Mouse (Mus musculus) limb, embryonic 15.5 days (tissue): Measurements from ENCODE around the gene Defb45. TPM values are rescaled to one million over a fixed set of nuclear protein-coding genes. Genes with fewer than 3 reads are reported as not detected.

Experiments
- ATAC-seq: fragments of 200-750 bp; cut with Nextera tagmentation; 2 replicates; pipeline ENCODE4 v1.8.0; 2017; ENCODE audit warnings: low read depth, moderate TSS enrichment; ENCODE audit not compliant: insufficient number of reproducible peaks, low FRiP score, low TSS enrichment
- H3K27ac ChIP-seq: fragments of 300-500 bp; sonication (generic); 2 replicates; pipeline ENCODE4 v1.5.1; 2015; ENCODE audit warnings: moderate library complexity, mild to moderate bottlenecking, inconsistent platforms
- H3K27me3 ChIP-seq: fragments of 300-500 bp; sonication (generic); 2 replicates; pipeline ENCODE4 v1.6.1; 2015; ENCODE audit warnings: inconsistent platforms
- H3K36me3 ChIP-seq: fragments of 300-500 bp; sonication (generic); 2 replicates; pipeline ENCODE4 v1.6.1; 2015; ENCODE audit warnings: inconsistent platforms
- H3K4me1 ChIP-seq: fragments of 300-500 bp; sonication (generic); 2 replicates; pipeline ENCODE4 v1.6.1; 2015; ENCODE audit warnings: inconsistent platforms
- H3K4me2 ChIP-seq: fragments of 300-500 bp; sonication (generic); 2 replicates; pipeline ENCODE4 v1.6.1; 2015; ENCODE audit warnings: mild to moderate bottlenecking, inconsistent platforms
- H3K4me3 ChIP-seq: fragments of 300-500 bp; sonication (generic); 2 replicates; pipeline ENCODE4 v1.5.1; 2015; ENCODE audit warnings: mild to moderate bottlenecking, inconsistent platforms
- H3K9ac ChIP-seq: fragments of 300-500 bp; sonication (generic); 2 replicates; pipeline ENCODE4 v1.6.1; 2015; ENCODE audit warnings: inconsistent platforms
- H3K9me3 ChIP-seq: fragments of 300-500 bp; sonication (generic); 2 replicates; pipeline ENCODE4 v1.6.1; 2016; ENCODE audit warnings: inconsistent platforms
- WGBS: fragments of 180-500 bp; shearing (Covaris S2); methylation state at CpG from one replicate; pipeline ENCODE4 v1.1.7; 2015; 5-methylcytosine and 5-hydroxymethylcytosine counted together
- polyA plus RNA-seq: library from polyadenylated mRNA; unstranded; fragments of >200 nt; fragmentation: Nextera tagmentation; extraction: Ambion mirVana; gene quantifications from 2 replicates; pipeline ENCODE4 v1.2.1, GENCODE M21; 2015

Gene Defb45
- polyA plus RNA-seq, 1 experiment from 2014 or later = not detected

- no peak within 1 kb of the TSS for H3K4me2 ChIP-seq
These were observed 4.9 kb upstream of the Defb45 start, which contains the start of gene Defb36 for GRCm38 (mm10) chr2:152604057-152604456. Defb36 (plus strand) TSS chr2:152604327.

GRCm38 (mm10) chr2:152601275-152601960, 2.2 kb upstream of the Defb45 start:
- WGBS = 76% methylated on average over 4 of the region's 4 CpGs
- no peak overlapping the region for H3K4me2 ChIP-seq
- no peaks in the 10 kb centered on the region for H3K9me3 ChIP-seq
- no peak overlapping the region for H3K4me3 ChIP-seq
- no peak for ATAC-seq
- no peak overlapping the region for H3K27ac ChIP-seq
- no peaks in the 10 kb centered on the region for H3K36me3 ChIP-seq
- H3K4me1 ChIP-seq = no peaks in the 10 kb centered on the region
- H3K27me3 ChIP-seq = no peaks in the 10 kb centered on the region
- H3K9ac ChIP-seq = no peak overlapping the region

More at GRCm38 (mm10) chr2:152604057-152604456, 4.9 kb upstream of the Defb45 start, which contains the start of gene Defb36:
- 83% methylated on average over 15 of the region's 15 CpGs for WGBS
- Histone ChIP-seq H3K36me3 (no peaks in the 10 kb centered on the region), H3K27ac (no peak within 1 kb of the TSS), H3K9ac (no peak within 1 kb of the TSS), H3K4me1 (no peaks in the 10 kb centered on the region), H3K4me3 (no peak within 1 kb of the TSS), H3K9me3 (no peaks in the 10 kb centered on the region), H3K27me3 (no peaks in the 10 kb centered on the region)
- ATAC-seq = no peak

DNA sequence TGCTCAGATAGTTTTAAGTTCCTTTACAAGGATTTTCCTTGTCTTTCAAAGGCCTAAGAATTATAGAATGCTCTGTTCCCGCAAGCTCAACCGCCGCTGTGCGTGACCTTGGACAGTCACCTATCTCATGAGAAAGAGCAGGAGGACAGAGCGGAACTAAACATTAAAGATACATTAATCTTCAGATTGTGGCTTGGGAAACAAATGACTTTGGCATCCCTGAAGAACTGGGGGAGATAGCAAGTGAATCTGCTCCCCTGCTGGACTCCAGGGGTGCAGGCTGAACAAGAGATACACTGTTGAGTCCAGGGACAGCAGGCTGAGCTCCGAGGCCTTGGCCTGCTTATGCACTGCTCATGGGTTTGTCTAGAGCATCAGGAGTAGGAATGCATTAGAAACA, 877 bp upstream of the Defb45 start:
- H3K9me3 ChIP-seq = no peaks in the 10 kb centered on the region
- no peaks in the 10 kb centered on the region for H3K4me1 ChIP-seq
- ATAC-seq = no peak
- H3K4me2 ChIP-seq = no peak overlapping the region
- H3K27me3 ChIP-seq = no peaks in the 10 kb centered on the region
- 84% methylated on average over 6 of the region's 6 CpGs for WGBS
- H3K36me3 ChIP-seq = no peaks in the 10 kb centered on the region
- H3K9ac ChIP-seq = no peak overlapping the region
- no peak overlapping the region for H3K4me3 ChIP-seq
- H3K27ac ChIP-seq = no peak overlapping the region

DNA sequence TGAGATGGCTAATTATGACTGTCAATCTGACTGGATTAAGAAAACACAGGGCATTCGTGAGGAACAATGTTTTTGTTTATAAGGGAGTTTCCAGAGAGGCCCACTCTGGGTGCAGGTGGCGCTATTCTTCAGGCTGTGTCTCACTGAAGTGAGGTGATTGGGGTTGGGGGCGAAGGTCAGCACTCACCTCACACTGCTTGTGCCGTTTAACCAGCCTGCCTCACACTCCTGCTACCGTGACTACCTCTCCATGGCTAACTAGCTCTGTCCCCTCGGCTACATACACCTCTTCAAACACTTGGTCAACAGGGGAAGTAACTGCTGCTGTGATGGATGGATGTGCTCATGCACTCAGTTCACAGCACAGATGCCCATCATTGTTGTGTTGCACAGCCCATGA, 10.2 kb downstream of the Defb45 start:
- ATAC-seq = no peak
- H3K9ac ChIP-seq = no peak overlapping the region
- no peak overlapping the region for H3K27ac ChIP-seq
- no peaks in the 10 kb centered on the region for H3K27me3 ChIP-seq
- H3K4me2 ChIP-seq = no peak overlapping the region
- no peaks in the 10 kb centered on the region for H3K4me1 ChIP-seq
- no peaks in the 10 kb centered on the region for H3K36me3 ChIP-seq
- H3K4me3 ChIP-seq = no peak overlapping the region
- 40% methylated on average over 6 of the region's 6 CpGs for WGBS
- no peaks in the 10 kb centered on the region for H3K9me3 ChIP-seq

DNA sequence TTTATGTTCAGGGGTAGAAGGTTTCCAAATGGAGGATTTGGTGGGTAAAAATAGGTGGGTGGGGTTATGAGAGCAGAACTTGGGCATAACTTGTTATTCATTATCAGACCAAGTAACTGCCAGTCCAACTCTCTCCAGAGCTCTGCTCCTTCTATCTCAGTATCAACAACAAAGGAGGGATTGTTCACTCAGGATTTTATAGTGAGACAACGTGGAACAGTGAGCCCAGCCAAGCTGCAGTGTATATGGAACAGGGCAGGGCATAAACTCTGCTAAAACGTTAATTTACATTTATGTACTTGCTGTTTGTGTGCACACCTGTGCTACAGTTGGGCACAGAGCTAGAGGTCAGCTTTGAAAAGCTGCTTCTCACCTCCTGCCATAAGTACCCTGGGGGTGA, 10.7 kb downstream of the Defb45 start:
- no peaks in the 10 kb centered on the region for H3K36me3 ChIP-seq
- H3K27me3 ChIP-seq = no peaks in the 10 kb centered on the region
- H3K4me3 ChIP-seq = no peak overlapping the region
- no peak overlapping the region for H3K27ac ChIP-seq
- H3K4me1 ChIP-seq = no peaks in the 10 kb centered on the region
- H3K9ac ChIP-seq = no peak overlapping the region
- H3K9me3 ChIP-seq = no peaks in the 10 kb centered on the region
- no peak overlapping the region for H3K4me2 ChIP-seq
- ATAC-seq = no peak
- 24% methylated on average over 2 of the region's 2 CpGs for WGBS

DNA sequence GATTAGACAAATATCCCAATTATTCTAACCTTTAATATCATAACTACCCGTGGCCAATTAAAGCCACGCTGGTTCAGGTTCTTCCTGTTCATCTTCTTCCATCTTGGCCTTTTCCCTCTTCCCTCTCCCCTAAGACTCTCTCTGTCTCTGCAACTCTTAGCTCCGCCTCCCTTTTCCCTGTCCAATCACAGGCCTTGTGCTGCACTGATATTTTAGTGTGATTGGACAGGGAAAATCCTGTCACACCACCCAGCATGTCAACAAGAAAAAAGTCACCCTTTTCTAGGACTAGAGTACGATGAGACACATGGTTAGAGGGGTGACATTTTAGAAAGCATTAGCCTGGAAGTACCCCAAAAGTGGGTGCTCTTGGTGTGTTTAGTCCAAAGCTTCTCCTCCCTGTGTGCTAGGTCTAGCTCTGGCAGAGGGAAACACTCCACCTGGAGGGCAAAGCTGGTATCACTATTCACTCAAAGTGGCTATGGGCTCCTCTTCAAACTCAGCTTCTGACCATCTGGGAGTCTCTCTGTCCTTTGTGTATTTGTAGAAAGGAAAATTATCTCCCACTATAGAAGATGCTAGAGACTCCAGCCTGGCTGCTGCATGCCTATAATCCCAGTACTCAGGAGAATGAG, 12.2 kb downstream of the Defb45 start:
- no peak overlapping the region for H3K27ac ChIP-seq
- ATAC-seq = no peak
- H3K4me1 ChIP-seq = no peaks in the 10 kb centered on the region
- no peak overlapping the region for H3K4me3 ChIP-seq
- no peak overlapping the region for H3K9ac ChIP-seq
- 72% methylated on average over 4 of the region's 4 CpGs for WGBS
- no peak overlapping the region for H3K4me2 ChIP-seq
- no peaks in the 10 kb centered on the region for H3K27me3 ChIP-seq
- no peaks in the 10 kb centered on the region for H3K36me3 ChIP-seq
- H3K9me3 ChIP-seq = no peaks in the 10 kb centered on the region

- Histone ChIP-seq H3K9ac (no peak overlapping the region), H3K9me3 (no peaks in the 10 kb centered on the region), H3K4me2 (no peak overlapping the region), H3K36me3 (no peaks in the 10 kb centered on the region), H3K4me3 (no peak overlapping the region), H3K27ac (no peak overlapping the region), H3K27me3 (no peaks in the 10 kb centered on the region), H3K4me1 (no peaks in the 10 kb centered on the region)
- no peak for ATAC-seq
- 83% methylated on average over 11 of the region's 11 CpGs for WGBS
These were observed 18.6 kb downstream of the Defb45 start for GRCm38 (mm10) chr2:152580612-152581011.

DNA sequence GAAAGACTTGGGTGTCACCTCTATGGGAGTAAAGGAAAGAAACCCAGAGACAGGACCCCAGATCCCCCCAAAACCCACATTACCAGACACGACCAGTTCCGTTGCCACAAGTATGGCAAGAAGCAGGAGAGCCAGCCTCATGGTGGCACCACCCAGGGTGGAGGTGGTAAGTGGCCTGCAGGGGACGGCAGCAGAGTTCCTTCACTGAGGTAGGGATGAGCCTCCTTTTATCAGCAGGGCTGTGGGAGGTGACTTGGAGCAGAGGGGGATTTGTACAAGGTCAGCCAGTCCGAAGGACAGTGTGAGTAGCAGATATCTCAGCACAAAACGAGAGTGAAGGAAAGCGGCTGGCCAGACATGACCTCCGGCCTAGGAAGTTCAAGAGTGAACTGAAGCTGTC, 19.1 kb downstream of the Defb45 start, which contains the start of gene Defb19:
Gene Defb19, minus strand, starts transcription at position 206 of the 400 bp plus-strand sequence.
- WGBS = 72% methylated on average over 7 of the region's 7 CpGs
- Histone ChIP-seq H3K9me3 (no peaks in the 10 kb centered on the region), H3K9ac (no peak within 1 kb of the TSS), H3K27me3 (no peaks in the 10 kb centered on the region), H3K4me3 (no peak within 1 kb of the TSS), H3K4me2 (no peak within 1 kb of the TSS), H3K36me3 (no peaks in the 10 kb centered on the region), H3K4me1 (no peaks in the 10 kb centered on the region), H3K27ac (no peak within 1 kb of the TSS)
- ATAC-seq = no peak

DNA sequence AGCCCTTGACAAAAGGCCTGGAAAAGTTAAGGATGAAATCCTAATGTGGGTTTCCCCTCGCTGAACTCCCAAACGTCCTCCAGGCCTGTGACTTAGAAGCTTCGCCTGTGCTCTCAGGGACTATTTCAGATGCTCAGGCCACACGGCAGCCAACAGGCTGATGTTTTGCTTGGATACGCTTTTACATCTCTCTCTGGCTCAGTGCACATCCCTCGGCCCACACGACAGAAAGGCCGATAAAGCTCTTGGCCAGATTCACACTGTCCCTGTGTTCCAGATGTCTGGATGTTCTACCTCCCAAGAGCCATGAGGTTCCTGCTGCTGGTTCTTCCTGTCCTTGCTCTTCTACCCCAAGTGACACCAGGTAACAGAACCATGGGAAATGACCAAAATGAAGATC, 25.7 kb downstream of the Defb45 start:
- no peaks in the 10 kb centered on the region for H3K9me3 ChIP-seq
- H3K9ac ChIP-seq = no peak overlapping the region
- no peak for ATAC-seq
- no peaks in the 10 kb centered on the region for H3K36me3 ChIP-seq
- H3K4me2 ChIP-seq = no peak overlapping the region
- WGBS = 89% methylated on average over 8 of the region's 8 CpGs
- H3K27me3 ChIP-seq = no peaks in the 10 kb centered on the region
- no peak overlapping the region for H3K27ac ChIP-seq
- H3K4me3 ChIP-seq = no peak overlapping the region
- no peaks in the 10 kb centered on the region for H3K4me1 ChIP-seq

DNA sequence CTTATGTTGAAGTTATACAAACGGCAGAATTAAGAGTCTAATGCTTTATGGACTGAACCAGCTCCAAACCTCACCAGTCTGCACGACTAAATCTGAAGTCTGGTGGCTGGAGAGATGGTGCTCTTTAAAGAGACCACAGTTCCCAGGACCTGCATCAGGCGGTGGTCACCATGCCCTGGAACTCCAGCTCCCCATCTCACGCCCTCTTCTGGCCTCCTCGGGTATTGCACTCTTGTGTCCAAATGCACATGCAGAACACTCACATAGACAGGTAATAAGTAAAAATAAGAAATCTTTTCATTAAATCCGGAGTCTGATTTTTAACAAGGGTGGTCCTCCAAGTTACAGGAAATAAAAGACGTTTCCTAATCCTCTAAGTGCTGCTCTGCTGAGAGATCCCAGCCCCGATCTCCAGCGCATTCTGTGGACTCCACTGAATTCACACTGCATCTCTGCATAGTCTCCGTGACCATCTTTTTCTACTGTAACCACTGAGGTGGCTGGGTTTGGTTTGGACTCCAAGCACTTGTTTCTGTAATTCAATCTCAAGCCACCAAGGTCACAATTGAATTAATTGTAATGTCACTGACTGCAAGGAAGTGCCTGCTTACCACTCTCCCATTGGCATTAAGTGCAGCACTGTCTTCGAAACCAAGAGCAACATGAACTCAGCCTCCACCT, 26.9 kb downstream of the Defb45 start, which contains the start of gene Defb21:
Gene Defb21, plus strand, starts transcription at position 631 of the 681 bp plus-strand sequence.
- WGBS = 64% methylated on average over 11 of the region's 11 CpGs
- no peaks in the 10 kb centered on the region for H3K27me3 ChIP-seq
- H3K4me3 ChIP-seq = no peak within 1 kb of the TSS
- no peaks in the 10 kb centered on the region for H3K9me3 ChIP-seq
- H3K27ac ChIP-seq = no peak within 1 kb of the TSS
- H3K9ac ChIP-seq = no peak within 1 kb of the TSS
- H3K4me2 ChIP-seq = no peak within 1 kb of the TSS
- ATAC-seq = no peak
- no peaks in the 10 kb centered on the region for H3K4me1 ChIP-seq
- no peaks in the 10 kb centered on the region for H3K36me3 ChIP-seq

DNA sequence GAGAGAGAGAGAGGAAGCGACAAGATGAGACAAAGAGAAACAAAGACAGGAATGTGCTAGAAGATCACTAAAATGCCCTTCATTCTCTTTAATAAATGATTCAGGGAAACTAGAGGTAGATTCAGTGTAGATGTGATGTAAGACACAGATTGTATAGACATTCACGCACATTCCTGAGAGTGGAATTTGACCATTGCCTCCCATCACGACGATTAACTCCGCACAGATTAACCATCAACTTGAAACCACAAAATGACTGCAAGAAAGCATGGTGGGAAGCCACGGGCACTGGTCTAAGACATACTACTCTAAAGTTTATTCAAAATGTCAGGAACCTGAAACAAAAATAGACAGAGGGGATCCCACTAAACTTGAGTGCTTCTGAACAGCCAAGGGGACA, 28.9 kb downstream of the Defb45 start:
- Histone ChIP-seq H3K9me3 (no peaks in the 10 kb centered on the region), H3K4me1 (no peaks in the 10 kb centered on the region), H3K36me3 (no peaks in the 10 kb centered on the region), H3K9ac (no peak overlapping the region), H3K27me3 (no peaks in the 10 kb centered on the region), H3K4me2 (no peak overlapping the region), H3K27ac (no peak overlapping the region), H3K4me3 (no peak overlapping the region)
- no peak for ATAC-seq
- WGBS = 75% methylated on average over 6 of the region's 6 CpGs

- ATAC-seq = no peak
- Histone ChIP-seq H3K9ac (no peak overlapping the region), H3K27me3 (no peaks in the 10 kb centered on the region), H3K4me3 (no peak overlapping the region), H3K4me1 (no peaks in the 10 kb centered on the region), H3K4me2 (no peak overlapping the region), H3K27ac (no peak overlapping the region), H3K36me3 (no peaks in the 10 kb centered on the region), H3K9me3 (no peaks in the 10 kb centered on the region)
- WGBS = 69% methylated on average over 4 of the region's 4 CpGs
These were observed 29.3 kb downstream of the Defb45 start for GRCm38 (mm10) chr2:152569881-152570280.
